Mouse (Mus musculus) megakaryocyte-erythroid progenitor cell, adult 5-6 weeks (primary cell): ENCODE measurements around the gene Mturn. TPM values are rescaled to one million over a fixed set of nuclear protein-coding genes. Genes with fewer than 3 reads are reported as not detected.

ENCODE experiments used
- ATAC-seq: replicated peaks from 2 replicates; pipeline ENCODE4 v1.8.0; 2016; ENCODE audit warnings: mild to moderate bottlenecking, inconsistent platforms; ENCODE audit not compliant: severe bottlenecking, poor library complexity, low FRiP score, low TSS enrichment
- total RNA-seq, 2 experiments: library from RNA; stranded (forward) in 1 of 2; stranded (reverse) in 1 of 2; fragments of 200-1000, 215-1000 nt in 1 of 2; fragments of >200 nt in 1 of 2; fragmentation: Nextera tagmentation in 1 of 2; gene quantifications; 2 replicates each; pipeline ENCODE4 v1.2.3; 2014 to 2017

The Mturn gene
- total RNA-seq, 2 experiments from 2014 or later = 1.9 to 2.1 TPM

DNA sequence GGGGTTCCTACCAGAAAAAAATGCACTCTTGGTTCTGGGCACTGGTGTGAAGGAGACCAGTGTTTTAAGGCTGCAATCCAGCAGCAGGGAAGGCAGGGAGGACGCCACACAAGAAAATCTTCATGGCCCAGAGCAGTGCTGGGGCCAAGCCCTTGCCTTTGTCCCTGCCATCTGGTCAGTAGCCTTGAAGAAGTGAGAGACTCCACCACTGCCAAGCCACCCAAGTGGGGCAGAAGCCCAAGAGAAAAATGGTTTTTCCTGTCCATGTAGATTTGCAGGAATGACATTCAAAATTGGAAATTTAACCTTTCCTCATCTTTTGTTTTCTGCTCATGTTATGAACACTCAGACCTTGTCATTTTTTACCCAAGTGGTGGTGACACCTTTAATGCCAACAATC, 10.8 kb downstream of the Mturn start:
- no peak for ATAC-seq

DNA sequence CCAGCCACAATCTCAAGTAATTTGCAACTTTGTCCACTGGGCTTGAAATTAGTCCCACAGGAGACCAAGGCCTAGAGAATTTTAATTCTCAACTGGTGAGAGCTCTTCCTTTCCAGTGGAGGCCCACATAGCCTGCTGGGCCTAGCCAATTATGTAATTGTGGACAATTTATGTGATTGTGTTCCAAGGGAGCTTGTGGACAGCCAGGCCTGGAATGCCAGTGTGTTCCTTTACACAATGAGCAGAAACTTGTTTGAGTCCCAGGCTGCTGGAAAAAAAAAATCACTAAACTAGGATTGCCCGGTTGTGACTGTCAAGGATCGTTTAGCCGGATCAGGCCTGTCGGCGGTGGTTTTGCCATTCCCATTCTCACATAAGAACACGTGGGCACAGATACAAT, 11.9 kb downstream of the Mturn start:
- ATAC-seq = no peak

DNA sequence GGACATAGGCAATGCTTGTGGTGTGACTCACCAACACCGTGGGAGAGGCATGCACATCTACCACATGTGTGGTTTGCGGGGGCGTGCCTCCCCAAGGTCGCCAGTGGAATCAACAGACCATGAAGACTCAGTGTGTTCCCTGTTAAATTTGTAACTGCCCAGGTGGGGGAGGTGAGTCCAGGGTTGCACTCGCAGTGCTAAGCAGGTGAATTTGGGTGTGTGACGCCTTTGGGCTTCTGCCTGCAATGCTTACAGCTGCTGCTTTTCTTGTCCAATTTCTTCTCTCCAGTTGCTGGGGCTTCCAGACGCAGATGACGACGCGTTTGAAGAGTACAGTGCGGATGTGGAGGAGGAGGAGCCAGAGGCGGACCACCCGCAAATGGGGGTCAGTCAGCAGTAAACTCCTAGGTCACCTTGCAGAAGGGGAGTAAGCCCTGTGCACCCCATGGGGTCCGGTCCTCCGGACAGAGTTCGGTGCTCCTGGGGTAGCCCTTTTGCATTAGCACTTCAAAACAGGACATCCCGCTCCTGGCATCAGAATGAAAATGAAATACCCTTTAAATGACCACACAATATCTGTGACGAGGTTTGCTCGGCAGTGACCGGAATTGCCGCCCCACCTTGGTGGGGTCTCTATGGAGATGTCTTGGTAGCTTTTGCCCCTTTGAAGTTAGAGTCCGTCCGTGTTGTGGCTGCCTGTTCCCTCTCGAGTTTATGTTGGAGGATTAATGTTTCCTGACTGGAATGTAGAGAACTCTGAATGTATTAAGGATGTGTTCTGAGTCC, 17.5 kb downstream of the Mturn start:
- ATAC-seq = peak; percentile 36

DNA sequence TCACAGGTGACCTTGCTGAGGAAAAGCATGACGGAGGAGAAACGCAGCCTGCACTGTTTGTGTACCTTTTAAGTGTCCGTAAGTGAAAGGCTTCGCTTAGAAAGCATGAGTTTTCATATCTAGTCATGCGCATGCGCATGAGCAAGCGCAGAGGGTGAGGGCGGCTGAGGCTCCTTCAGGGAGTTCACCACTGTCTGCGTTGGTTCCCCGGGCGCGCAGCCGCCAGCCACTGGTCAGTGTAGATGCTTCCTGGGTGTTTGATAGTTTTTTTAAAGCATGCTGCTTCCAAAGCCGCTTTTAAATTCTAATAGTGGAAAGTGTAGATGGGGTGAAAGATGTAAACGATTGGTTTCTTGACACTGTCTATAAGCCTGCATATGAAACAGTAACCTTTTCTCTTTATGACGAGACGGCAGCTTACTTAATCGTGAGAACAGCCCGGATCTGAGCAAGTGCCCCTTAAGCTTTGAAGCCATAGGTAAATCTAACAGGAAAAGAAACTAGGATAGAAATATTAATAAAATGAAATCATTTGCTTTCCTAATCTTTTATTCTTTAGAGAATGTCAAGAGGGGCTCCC, 18.1 kb downstream of the Mturn start:
- peak; percentile 95 for ATAC-seq

DNA sequence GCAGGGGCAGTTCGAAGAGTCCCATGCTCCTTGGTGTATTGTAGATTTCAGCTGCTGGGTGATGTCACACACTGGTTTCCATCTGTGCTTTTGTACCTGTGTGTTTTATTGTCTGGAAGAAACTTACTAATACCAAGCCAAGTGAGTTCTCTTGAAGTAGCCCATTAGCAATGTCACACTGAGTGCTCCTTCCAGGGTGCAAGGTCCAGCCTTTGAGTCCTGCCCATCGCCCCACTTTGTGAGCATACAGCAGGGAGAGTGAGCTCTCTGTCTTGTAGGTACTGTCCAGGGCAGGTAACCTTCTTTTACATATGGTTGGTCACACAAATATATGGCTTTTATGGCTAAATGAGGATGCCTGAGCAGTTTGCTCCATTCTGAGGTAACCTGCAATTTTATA, 19.1 kb downstream of the Mturn start:
- no peak for ATAC-seq

DNA sequence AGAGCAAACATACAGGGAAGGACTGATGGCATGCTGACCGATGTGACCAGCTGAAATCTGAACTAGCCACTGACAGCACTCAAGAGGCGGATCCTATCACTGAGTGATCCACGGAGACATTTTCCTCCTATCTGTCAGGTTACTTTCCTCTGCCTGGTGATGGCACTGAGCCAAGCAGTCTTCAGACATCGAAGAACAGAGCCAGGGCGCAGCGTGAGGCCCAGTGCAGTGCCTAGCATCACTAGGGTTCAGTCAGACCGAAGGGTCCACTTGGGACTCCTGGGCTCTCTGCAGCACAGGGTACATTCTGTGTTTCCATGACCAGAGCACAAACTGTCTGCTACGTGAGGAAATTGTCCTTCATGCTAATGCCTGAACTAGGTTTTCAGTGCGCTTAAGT, 20.5 kb downstream of the Mturn start:
- no peak for ATAC-seq

DNA sequence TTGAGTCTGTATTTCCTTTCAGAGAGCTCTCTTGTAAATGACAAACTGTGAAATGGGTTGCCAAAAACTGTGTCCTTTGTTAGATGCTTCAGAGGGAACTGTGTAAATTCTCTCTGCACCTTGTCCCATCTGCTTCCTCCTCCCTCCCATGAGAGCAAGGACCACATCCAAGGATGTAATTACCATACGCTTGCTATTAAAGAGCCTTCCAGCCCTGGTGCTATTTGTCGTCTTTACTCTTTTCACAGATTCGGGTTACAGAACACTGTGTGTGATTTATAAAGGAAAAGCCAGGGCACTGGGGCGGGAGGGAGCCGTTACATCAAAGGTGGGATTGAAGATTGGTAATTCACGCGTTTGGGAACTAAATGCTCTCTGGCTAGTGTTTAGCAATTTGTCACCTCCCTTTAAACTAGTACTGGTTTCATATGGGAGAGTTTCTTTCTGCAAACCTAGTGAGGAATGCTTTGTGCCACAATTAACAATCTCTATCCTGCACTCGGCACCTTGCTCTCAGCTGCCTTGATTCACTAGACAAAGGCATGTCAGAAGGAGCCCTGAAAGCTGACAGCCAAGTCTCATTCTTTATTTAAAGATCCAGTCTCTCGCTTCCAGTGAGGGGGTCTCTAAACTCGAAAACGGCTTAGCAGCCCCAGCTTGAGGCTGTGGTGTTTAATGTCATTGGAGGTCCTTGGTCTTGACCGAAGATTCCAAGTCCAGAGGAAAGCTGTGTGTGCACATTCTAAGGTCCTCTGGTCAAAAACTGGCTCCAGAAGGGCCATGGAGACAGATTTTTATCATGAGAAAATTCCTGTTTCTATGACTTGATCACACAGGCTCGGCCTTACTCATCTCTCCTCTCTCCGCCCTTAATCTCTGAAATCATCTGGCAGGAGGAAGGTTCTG, 22.5 kb downstream of the Mturn start:
- no peak for ATAC-seq

DNA sequence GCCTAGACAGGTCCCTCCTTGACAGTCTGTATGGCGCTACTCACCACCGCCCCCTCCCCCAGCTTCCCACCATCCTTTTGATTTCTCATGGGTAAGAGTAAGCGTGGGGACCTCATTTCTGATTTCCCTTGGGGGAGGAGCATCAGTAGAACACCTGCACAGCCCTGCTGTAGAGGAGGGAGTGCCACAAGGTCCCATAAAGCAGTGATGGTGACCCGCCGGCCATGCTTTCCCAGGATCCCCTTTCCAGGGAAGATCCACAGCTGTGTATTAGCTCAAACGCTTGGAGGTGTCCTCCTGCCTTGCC, 23.1 kb downstream of the Mturn start:
- no peak for ATAC-seq

DNA sequence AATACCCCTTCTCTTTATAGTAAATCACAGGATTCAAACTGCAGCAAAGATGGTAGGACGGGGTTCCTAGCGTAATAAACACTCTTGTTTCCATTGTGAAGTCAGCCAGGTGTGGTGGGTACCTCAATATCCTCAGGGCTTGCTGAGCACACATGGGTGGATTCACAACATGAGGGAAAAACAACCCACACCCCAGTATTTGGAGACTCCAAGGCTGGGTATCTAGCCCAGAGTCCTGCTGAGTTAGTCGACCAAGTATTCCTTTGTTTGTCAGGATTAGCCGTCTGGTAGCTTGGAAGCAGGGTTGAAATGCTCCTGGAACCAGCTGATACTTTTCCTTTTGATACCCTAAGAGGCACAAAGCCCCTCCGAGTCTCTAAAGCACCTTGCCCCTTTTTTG, 23.4 kb downstream of the Mturn start:
- ATAC-seq = no peak

DNA sequence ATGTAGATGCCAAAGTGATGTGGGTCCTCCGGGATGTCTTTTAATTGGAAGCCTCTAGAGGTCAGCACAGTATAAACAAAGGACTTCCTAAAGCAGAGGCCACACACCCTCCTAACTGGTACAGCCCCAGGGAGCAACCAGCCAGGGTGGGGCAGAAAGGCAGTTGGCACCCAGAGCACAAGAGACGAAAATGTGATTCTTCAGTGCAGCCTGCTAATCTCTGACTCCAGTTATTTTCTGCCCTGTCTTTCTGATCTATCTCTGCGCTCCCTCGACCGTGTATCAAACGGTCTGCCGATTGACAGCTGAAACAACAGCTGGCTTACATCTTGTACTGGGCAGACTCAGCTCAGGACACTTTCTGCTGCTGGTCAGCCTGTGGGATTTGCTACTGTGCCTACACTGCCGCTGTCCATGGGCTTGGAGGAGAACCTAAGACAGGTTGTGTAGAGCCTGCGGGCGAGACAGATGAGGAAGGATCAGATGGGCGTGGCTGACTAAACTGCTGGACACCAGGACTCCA, 24.0 kb downstream of the Mturn start:
- ATAC-seq = peak; percentile 96

DNA sequence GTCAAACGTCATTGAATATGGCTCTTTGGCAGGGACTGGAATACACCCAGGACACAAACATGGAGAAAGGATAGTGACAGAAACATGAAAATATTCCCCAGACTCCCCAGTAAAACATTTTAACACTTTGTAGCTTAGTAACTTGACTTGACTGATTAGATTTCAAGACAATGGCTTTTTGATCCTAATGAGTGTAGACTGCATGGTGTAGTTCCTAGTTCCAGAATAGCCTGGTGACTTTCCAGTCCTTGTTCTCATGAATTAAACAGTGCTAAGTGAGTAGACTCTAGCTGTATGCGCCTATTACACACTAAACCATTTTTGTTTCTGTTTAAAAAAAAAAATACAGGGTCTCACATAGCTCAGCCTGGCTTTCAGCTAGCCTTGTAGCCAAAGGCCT, 24.7 kb downstream of the Mturn start:
- ATAC-seq = no peak

DNA sequence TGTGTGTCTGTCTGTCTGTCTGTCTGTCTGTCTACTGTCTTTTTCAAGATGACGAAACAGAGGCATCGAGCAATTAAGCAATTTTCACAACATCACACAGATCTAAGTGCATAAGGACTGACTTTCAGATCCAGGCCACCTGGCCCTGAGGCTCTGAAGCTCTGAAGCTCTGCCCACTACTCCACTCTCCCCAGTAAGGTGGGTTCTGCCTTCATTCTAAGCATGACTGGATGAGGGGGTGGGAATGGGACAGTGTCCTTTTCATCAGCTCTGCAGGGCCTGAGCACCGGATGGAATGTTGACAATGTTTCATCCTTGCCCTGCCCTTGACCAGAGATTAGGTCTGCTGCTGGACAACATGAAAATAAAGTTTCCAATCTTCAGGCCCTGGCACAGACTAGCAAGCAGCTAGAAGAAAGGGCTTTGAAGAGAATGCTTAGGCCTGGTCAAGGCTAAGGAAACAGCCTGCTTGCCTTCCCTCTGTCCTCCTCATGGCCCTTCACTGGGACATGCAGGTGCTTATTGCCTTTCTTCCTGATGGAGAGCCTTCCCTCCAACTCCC, 25.3 kb downstream of the Mturn start:
- ATAC-seq = no peak

DNA sequence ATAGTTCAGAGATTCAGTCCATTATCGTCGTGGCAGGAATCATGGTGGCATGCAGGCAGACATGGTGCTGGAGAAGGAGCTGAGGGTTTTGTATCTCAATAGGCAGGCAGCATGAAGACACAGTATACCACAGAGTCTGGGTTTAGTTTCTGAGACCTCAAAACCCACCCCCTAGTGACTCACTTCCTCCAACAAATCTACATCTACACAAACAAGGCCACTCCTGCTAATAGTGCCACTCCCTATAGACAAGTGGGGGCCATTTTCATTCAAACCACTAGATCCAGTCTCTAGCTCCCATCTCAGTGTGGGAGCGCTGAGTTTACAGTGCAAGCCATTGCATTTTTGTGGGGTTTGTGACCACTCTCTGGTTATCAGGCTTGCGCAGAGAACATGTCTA, 27.2 kb downstream of the Mturn start:
- ATAC-seq = no peak

DNA sequence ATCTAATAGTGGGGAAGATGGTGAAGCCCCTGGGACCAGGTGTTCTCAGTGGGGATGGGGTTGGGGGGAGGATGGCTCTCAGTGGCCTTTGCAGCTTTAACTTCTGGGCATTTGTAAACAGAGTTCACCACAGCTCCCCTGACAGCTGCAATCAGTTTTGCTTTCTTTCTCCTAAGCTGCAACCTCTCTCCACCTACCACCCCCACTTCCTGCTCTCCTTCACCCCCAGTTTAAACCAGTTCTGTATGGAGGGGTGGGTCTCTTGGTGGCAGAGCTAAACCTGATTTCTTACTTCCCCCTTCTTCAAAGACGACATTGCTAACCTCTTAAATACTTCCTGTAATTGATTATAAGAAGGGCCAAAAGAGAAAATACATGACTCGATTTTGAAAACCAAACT, 34.3 kb downstream of the Mturn start:
- ATAC-seq = no peak

DNA sequence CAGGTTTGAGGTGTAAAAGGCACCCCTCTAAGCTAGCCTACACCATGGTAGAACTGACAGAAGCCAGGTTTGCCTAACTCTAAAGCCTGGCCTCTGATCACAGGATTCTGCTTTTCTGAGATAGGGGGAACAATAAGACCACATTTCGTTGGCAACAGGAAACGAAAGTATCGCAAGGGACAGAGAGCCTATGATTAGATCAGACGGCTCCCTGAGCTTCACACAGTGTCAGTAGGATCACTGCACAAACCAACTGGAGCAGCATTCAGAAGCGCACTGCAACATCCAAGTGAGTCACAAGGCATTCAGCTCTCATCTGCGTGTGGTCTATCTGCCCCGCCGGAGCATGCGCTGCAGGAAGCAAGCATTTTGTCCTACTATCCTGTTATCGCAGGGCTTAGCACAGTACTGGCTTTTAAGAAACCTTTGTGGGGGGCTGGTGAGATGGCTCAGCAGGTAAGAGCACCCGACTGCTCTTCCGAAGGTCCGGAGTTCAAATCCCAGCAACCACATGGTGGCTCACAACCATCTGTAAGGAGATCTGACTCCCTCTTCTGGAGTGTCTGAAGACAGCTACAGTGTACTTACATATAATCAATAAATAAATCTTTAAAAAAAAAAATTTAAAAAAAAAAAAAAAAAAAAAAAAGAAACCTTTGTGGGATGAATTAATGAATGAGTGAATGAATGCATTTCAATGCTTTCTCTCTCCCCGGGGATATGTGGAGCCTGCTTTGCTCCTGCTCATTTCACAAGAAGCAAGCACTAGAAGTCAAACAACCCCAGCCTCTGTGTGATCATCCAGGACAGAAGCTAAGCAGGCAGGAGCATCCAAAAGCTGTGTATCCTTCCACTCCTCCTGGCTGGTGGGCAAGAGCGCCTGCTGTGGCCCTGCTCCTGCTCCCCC, 37.6 kb downstream of the Mturn start:
- ATAC-seq = peak; percentile 95

DNA sequence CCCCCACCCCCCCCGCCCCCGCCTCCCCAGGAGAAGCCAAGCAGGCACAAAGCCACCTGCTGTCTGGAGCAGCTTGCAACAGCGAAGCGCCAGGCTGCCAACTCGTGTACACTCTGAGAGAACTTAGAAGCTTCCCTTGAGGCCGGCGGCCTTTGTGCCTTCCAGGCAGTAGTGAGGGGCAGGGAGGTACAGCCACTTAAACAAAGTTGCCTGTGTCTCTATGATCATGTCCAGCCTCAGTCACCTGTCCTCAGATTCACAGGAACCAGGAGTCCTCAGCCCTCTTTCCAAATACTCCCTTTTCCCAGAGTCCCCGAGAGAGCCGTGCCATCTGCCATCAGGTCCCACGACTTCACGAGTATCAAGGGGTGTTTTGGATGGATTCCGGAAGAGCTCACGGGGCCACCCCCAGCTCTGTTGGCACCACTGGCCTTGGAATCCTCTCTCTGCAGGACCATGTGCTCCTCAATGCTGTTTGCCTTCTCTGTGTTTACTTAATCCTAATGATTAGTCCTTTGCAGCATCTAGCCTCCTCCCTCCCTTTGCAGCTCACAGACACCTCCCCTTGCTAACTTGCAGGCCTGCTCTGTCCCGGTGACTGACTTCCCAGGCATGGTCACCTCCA, 38.4 kb downstream of the Mturn start:
- no peak; the same call in 1 of the 2 replicates for ATAC-seq

DNA sequence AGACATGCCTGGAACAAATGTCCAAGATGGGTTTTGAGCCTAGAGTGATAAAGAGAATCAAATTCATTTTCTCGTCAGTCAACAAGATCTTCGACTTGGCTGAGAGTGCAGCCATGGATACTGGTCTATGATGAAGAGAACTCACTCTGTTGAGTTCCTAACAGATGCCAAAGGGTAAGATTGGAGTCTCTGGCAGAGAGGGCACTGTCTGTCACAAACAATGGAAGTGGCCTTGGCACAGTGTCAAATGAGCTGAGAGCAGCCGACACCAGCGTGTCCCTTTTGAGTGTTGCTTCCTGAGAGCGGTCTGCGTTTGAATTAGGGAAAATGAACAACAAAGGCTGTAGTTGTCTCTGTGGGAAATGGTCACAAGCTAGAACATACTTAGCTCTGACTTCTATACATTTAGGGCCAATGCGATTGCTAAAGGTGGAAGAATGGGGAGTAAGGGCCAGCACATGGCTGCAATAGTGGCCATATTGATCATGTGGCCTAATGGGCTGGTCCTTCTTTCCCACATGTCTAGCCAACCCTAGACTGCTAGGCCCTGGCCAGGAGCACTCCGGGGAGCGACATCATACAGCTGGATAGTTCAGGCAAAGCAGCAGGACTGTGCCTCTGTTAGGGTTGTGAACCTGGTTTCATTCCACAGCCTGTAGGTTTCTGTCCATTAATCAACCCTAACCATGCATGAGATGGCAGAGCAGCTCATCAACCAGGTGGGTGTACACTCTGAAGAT, 39.3 kb downstream of the Mturn start:
- ATAC-seq = no peak

DNA sequence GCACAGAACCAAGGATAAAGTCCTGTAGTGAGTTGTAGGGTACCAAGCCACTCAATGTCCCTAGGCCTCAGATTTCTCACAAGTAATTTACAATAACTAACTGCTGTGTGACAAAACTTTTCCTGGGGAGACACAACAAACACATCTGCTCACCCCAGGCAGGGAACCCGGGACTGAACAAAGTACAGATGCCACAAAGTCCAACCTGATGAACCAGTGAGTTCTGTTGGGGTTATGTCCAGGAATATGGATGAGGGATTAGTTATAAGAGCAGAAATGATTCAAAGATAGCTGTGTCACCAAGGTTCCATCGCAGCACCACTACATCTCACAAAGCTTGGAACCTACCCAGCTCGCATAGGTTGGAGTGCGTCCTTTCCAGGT, 39.8 kb downstream of the Mturn start:
- no peak for ATAC-seq
